Mouse (Mus musculus) neutrophil, adult 59 days (primary cell): ENCODE measurements around the gene Mrpl2. TPM values are rescaled to one million over a fixed set of nuclear protein-coding genes. Genes with fewer than 3 reads are reported as not detected.

ENCODE experiments used
- total RNA-seq, 2 experiments: library from RNA; stranded (reverse); gene quantifications; 1 replicate in 1 of 2; 2 replicates in 1 of 2; pipeline ENCODE4 v1.2.4; 2023

The Mrpl2 gene
- total RNA-seq, result 10 to 100 TPM; 22.4 to 22.6 TPM

DNA sequence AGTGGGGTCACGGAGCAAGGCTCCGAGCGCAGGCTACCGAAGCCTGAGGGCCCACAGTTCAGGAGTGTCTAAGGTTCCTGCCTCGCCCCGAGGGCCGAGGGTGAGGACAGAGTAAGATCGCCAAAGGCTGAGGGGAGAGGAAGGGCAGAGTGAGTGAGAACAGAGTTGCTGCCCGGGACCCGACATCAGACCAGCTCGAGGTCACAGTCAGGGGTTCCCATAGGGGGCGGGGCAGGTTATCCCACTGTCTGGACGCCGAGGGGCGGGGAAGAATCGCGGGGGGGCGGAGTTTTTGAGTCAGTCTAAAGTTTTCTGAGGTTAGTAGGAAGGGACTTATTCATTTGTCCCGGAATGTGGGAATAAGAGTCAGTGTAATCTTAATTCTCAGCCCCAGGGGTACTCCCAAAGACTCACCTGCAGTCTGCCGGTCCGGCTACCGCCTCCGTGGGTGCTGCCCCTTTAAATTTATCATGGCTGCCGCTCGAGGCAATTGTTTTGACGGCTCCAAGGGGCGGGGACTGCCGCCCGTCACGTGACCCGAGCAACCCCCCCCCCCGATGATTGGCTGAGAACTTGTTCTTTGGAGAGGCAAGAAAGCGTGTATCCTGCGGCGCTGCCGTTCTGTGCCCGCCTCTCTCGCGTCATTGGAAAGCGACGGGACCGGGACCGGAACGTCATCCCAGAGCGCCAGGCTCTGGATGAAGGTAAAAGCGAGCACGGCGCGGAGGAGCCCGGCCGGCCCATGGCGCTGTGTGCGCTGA, at the start of gene Mrpl2, which contains the start of gene Klc4:
Mrpl2 (plus strand) TSS at position 669 of the 761 bp plus-strand sequence.
Klc4 (minus strand) TSS at position 462 of the 761 bp plus-strand sequence.

GRCm38 (mm10) chr17:46628791-46629684, 17.0 kb upstream of the Mrpl2 start, which contains the start of gene Ptk7:
Ptk7 (minus strand) TSS chr17:46629504.

GRCm38 (mm10) chr17:46650232-46651031, 4.4 kb downstream of the Mrpl2 start, which contains the start of gene Cul7:
Cul7 (plus strand) TSS chr17:46650337.

GRCm38 (mm10) chr17:46673850-46674529, 28.0 kb downstream of the Mrpl2 start, which contains the start of gene Rrp36:
Rrp36 (minus strand) TSS chr17:46674352.

DNA sequence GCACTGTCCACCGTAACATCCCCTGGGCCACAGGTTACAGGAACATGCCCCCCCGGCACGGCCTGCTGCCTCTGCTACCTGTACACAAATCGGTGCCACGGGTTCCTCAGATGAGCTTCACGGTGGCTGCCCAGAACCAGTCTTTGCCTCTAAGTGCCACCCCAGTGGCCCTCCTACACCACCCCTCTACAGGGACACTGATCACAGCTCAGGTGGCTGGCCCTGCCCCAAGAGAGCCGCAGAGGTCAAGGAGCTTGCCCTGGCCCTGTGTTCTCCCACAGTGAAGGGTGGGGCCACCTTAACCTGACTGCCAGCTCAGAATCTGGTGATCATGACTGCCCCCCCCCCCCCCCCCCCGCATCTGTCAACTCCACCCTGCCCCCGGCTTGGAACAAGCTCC, 32.4 kb downstream of the Mrpl2 start, which contains the start of gene Mea1:
Mea1 (plus strand) TSS at position 378 of the 400 bp plus-strand sequence.

GRCm38 (mm10) chr17:46680760-46681373, 34.8 kb downstream of the Mrpl2 start, which contains the start of gene Klhdc3:
Klhdc3 (minus strand) TSS chr17:46680914.

Other genes with a start within 250 kb of the Mrpl2 start
- not detected for gene Crip3, start 217.3 kb upstream of the Mrpl2 start, total RNA-seq
- gene Slc22a7, start 207.8 kb upstream of the Mrpl2 start, total RNA-seq, result not detected
- not detected for gene Ttbk1, start 158.6 kb upstream of the Mrpl2 start, total RNA-seq
- 1 to 10 TPM; 3.7 to 5.4 TPM for gene Dnph1, start 149.5 kb upstream of the Mrpl2 start, total RNA-seq
- gene Cul9, start 99.8 kb upstream of the Mrpl2 start, total RNA-seq, result 1 to 10 TPM; 3.3 to 4.3 TPM
- 10 to 100 TPM; 51.5 to 56.3 TPM for gene Srf, start 90.1 kb upstream of the Mrpl2 start, total RNA-seq
- gene Ptk7, start 16.7 kb upstream of the Mrpl2 start, total RNA-seq, result under 1 TPM; 0.33 to 0.57 TPM
- 10 to 100 TPM; 22.9 to 26.0 TPM for gene Klc4, start 207 bp upstream of the Mrpl2 start, total RNA-seq
- 1 to 10 TPM; 3.5 to 3.6 TPM for gene Cul7, start 4.1 kb downstream of the Mrpl2 start, total RNA-seq
- gene Rrp36, start 28.1 kb downstream of the Mrpl2 start, total RNA-seq, result 10 to 100 TPM; 13.3 to 16.9 TPM
- 10 to 100 TPM; 41.6 to 50.6 TPM for gene Mea1, start 32.6 kb downstream of the Mrpl2 start, total RNA-seq
- gene Klhdc3, start 34.7 kb downstream of the Mrpl2 start, total RNA-seq, result 10 to 100 TPM; 48.5 to 51.8 TPM
- 10 to 100 TPM; 24.7 to 30.7 TPM for gene Ppp2r5d, start 58.9 kb downstream of the Mrpl2 start, total RNA-seq
- 10 to 100 TPM; 19.7 to 20.7 TPM for gene Pex6, start 65.2 kb downstream of the Mrpl2 start, total RNA-seq
- 1 to 10 TPM; 3.2 to 4.0 TPM for gene Gnmt, start 82.9 kb downstream of the Mrpl2 start, total RNA-seq
- gene Cnpy3, start 106.0 kb downstream of the Mrpl2 start, total RNA-seq, result 100 to 1,000 TPM in 1 of 2 experiments, 10 to 100 TPM in 1; 84.1 to 101 TPM
- gene Ptcra, start 117.5 kb downstream of the Mrpl2 start, total RNA-seq, result not detected
- 10 to 100 TPM in 1 of 2 experiments, 1 to 10 TPM in 1; 9.7 to 10.0 TPM for gene 2310039H08Rik, start 126.4 kb downstream of the Mrpl2 start, total RNA-seq
- gene Rpl7l1, start 136.4 kb downstream of the Mrpl2 start, total RNA-seq, result 10 to 100 TPM; 39.7 to 45.5 TPM
- 10 to 100 TPM; 33.6 to 43.1 TPM for gene Bicral, start 212.3 kb downstream of the Mrpl2 start, total RNA-seq
- 10 to 100 TPM; 12.2 to 13.9 TPM for gene Tbcc, start 244.5 kb downstream of the Mrpl2 start, total RNA-seq